Mouse (Mus musculus) liver, embryonic 14.5 days (tissue): ENCODE results near the gene Zc3h14.

ENCODE experiments used
- CTCF ChIP-seq: IDR thresholded peaks from 2 replicates; pipeline ENCODE4 v1.5.1; 2016; ENCODE audit warnings: antibody characterized with exemption, low read depth, control low read depth
- EP300 ChIP-seq: IDR thresholded peaks from 2 replicates; pipeline ENCODE4 v1.6.1; 2016; ENCODE audit warnings: antibody characterized with exemption, low read depth

GRCm38 (mm10) chr12:98795731-98796318 is 49.1 kb downstream of the Zc3h14 start:
- TF ChIP-seq CTCF (no peak), EP300 (no peak)
